Mouse (Mus musculus) heart, adult 2 months (tissue): ENCODE results near the gene Trpv4. TPM values are rescaled to one million over a fixed set of nuclear protein-coding genes. Genes with fewer than 3 reads are reported as not detected.

Experiments
- DNase-seq, 2 experiments: peaks; one replicate each; pipeline ENCODE4 v3.0.0; 2021
- H3K27ac ChIP-seq: fragments of 200-600 bp; 2 replicates; pipeline ENCODE4 v1.8.1; 2022
- H3K27me3 ChIP-seq: fragments of 200-500 bp; 2 replicates; pipeline ENCODE4 v1.6.1; 2012; ENCODE audit warnings: mild to moderate bottlenecking, low read length, inconsistent platforms, mixed read lengths; ENCODE audit not compliant: control insufficient read depth, insufficient read depth
- H3K36me3 ChIP-seq: fragments of 200-500 bp; 2 replicates; pipeline ENCODE4 v1.6.1; 2012; ENCODE audit warnings: low read length, inconsistent platforms; ENCODE audit not compliant: control insufficient read depth, insufficient read depth
- H3K4me1 ChIP-seq: fragments of 200-500 bp; 2 replicates; pipeline ENCODE4 v1.6.1; 2011; ENCODE audit warnings: low read length; ENCODE audit not compliant: control insufficient read depth, insufficient read depth
- H3K4me3 ChIP-seq: fragments of 200-600 bp; 2 replicates; pipeline ENCODE4 v1.8.1; 2022
- H3K79me2 ChIP-seq: fragments of 200-500 bp; replicated peaks from 2 replicates; pipeline ENCODE4 v1.6.1; 2012; ENCODE audit warnings: mild to moderate bottlenecking, inconsistent platforms, low read length, moderate library complexity, mixed read lengths; ENCODE audit not compliant: control insufficient read depth, insufficient read depth
- H3K9ac ChIP-seq: fragments of 200-500 bp; 2 replicates; pipeline ENCODE4 v1.6.1; 2012; ENCODE audit warnings: low read depth, mild to moderate bottlenecking, control low read depth, inconsistent platforms, low read length, mixed read lengths
- CTCF ChIP-seq: fragments of 200-600 bp; IDR thresholded peaks from 2 replicates; pipeline ENCODE4 v1.8.1; 2022; ENCODE audit warnings: antibody characterized with exemption, mild to moderate bottlenecking, moderate library complexity
- EP300 ChIP-seq: fragments of 200-500 bp; IDR thresholded peaks from 2 replicates; pipeline ENCODE4 v1.6.1; 2011; ENCODE audit warnings: low read depth, low read length, control low read depth; ENCODE audit not compliant: insufficient read depth
- POLR2A ChIP-seq: fragments of 200-500 bp; IDR thresholded peaks from 2 replicates; pipeline ENCODE4 v1.6.1; 2011; ENCODE audit warnings: mild to moderate bottlenecking, low read depth, low read length, control low read depth; ENCODE audit not compliant: insufficient read depth
- WGBS: fragments of 180-500 bp; shearing (Covaris S2); methylation state at CpG from one replicate; pipeline ENCODE4 v1.1.7; 2018; 5-methylcytosine and 5-hydroxymethylcytosine counted together
- intact Hi-C: fragments of 180-260 bp; cut with DNase I; formaldehyde crosslinking; loops from one replicate; pipeline ENCODE4 v1.15.1; 2025
- polyA plus RNA-seq: library from polyadenylated mRNA; depleted of rRNA; stranded (reverse); fragments of >200 nt; gene quantifications from 2 replicates; pipeline ENCODE4 v1.2.3, GENCODE M21; 2012
- total RNA-seq, 2 experiments: library from RNA; stranded (reverse); gene quantifications; 2 replicates each; pipeline ENCODE4 v1.2.3; 2021

Trpv4 gene
- total and polyA plus RNA-seq, 3 experiments = 3.6 to 7.5 (median 5.1) TPM

DNA sequence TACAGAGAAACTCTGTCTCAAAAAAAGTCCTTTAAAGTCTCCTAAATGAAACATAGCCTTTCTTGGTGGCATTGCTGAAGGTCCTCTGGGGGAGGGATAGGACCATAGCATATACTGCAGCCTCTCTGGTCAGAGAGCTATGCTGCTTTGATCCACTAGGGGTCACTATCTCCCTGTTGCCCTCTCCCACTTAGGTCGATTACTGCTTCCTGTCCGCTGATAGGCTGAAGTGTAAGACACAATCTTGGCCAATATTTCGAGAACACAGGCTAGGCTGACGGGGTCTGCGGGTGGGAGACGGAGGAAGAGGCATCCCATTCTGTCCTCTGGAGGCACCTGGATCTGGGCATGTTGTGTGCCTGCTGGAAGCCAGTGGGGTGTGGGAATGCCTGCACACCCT is 37.9 kb downstream of the Trpv4 start:
- TF ChIP-seq EP300 = no peak
- TF ChIP-seq CTCF = peak; percentile 74
- Histone ChIP-seq H3K4me3 (no peak overlapping the region), H3K36me3 (no peaks in the 10 kb centered on the region), H3K79me2 (no peaks in the 10 kb centered on the region), H3K27ac (no peak overlapping the region), H3K4me1 (no peaks in the 10 kb centered on the region), H3K27me3 (no peaks in the 10 kb centered on the region), H3K9ac (no peak overlapping the region)
- intact Hi-C loops = loop anchor here (10.0 kb wide), 1 partner anchor 306 kb away; no protein-coding TSS in a partner anchor
- DNase-seq = no peak
- WGBS = 42% methylated on average over 6 of the region's 6 CpGs

DNA sequence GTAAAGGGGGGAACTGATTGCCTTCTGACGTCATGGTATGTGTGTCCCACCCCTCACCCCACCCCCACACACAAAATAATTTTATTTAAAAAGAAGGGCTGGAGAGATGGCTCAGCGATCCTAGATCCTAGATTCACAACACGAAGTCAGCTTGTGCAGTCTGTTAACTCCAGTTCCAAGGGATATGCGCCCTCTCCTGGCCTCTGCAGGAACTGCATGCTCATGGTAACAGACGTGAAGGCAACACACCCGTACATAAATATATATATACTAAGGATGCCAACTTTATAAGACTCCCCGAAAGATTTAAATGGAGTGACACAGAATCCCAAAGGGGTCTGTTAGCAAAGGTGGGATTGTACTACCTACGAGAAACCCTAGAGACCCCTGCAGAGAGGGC is 39.4 kb downstream of the Trpv4 start:
- Histone ChIP-seq H3K27me3 (no peaks in the 10 kb centered on the region), H3K79me2 (no peaks in the 10 kb centered on the region), H3K4me3 (no peak overlapping the region), H3K27ac (no peak overlapping the region), H3K9ac (no peak overlapping the region), H3K4me1 (no peaks in the 10 kb centered on the region), H3K36me3 (no peaks in the 10 kb centered on the region)
- 23% methylated on average over 8 of the region's 8 CpGs for WGBS
- DNase-seq = peak; percentile 57 to 80
- TF ChIP-seq EP300 (0 out of 2 replicates have a peak, but pooled peaks have one; percentile 25), POLR2A (no peak), CTCF (peak; percentile 93)
- intact Hi-C loops = loop anchor here (1.0 kb wide), 1 partner anchor 158 kb away; no protein-coding TSS in a partner anchor

- no peak overlapping the region for H3K27ac ChIP-seq
- intact Hi-C loops = no loop called here
- no peak for DNase-seq
Observed at GRCm38 (mm10) chr5:114617809-114618208, 40.4 kb downstream of the Trpv4 start.

GRCm38 (mm10) chr5:114616336-114617061 is 41.7 kb downstream of the Trpv4 start:
- H3K36me3 ChIP-seq = no peaks in the 10 kb centered on the region
- intact Hi-C loops = no loop called here
- H3K27ac ChIP-seq = no peak overlapping the region
- DNase-seq = no peak
- TF ChIP-seq CTCF (no peak), POLR2A (no peak), EP300 (no peak)
- H3K9ac ChIP-seq = no peak overlapping the region
- WGBS = 79% methylated on average over 11 of the region's 11 CpGs
- H3K4me1 ChIP-seq = no peaks in the 10 kb centered on the region
- no peaks in the 10 kb centered on the region for H3K27me3 ChIP-seq
- no peak overlapping the region for H3K4me3 ChIP-seq
- H3K79me2 ChIP-seq = no peaks in the 10 kb centered on the region

More at GRCm38 (mm10) chr5:114617809-114618208, 40.4 kb downstream of the Trpv4 start:
- Histone ChIP-seq H3K36me3 (no peaks in the 10 kb centered on the region), H3K27me3 (no peaks in the 10 kb centered on the region), H3K9ac (no peak overlapping the region), H3K4me1 (no peaks in the 10 kb centered on the region), H3K79me2 (no peaks in the 10 kb centered on the region), H3K4me3 (no peak overlapping the region)
- TF ChIP-seq EP300 (no peak), POLR2A (no peak), CTCF (no peak)
- 68% methylated on average over 12 of the region's 12 CpGs for WGBS

- no peak overlapping the region for H3K4me3 ChIP-seq
- intact Hi-C loops = no loop called here
- WGBS = 49% methylated on average over 7 of the region's 7 CpGs
Observed at GRCm38 (mm10) chr5:114614863-114615262, 43.4 kb downstream of the Trpv4 start.

GRCm38 (mm10) chr5:114611968-114612608 is 46.1 kb downstream of the Trpv4 start:
- TF ChIP-seq EP300 (no peak), CTCF (peak; percentile 69)
- 65% methylated on average over 25 of the region's 25 CpGs for WGBS

More at GRCm38 (mm10) chr5:114614863-114615262, 43.4 kb downstream of the Trpv4 start:
- Histone ChIP-seq H3K27me3 (no peaks in the 10 kb centered on the region), H3K4me1 (no peaks in the 10 kb centered on the region), H3K79me2 (no peaks in the 10 kb centered on the region), H3K9ac (no peak overlapping the region), H3K36me3 (no peaks in the 10 kb centered on the region), H3K27ac (no peak overlapping the region)
- TF ChIP-seq EP300 = no peak
- TF ChIP-seq POLR2A = no peak
- TF ChIP-seq CTCF = no peak
- DNase-seq = no peak

More at GRCm38 (mm10) chr5:114611968-114612608, 46.1 kb downstream of the Trpv4 start:
- intact Hi-C loops = no loop called here
- no peak overlapping the region for H3K27ac ChIP-seq
- no peak overlapping the region for H3K9ac ChIP-seq
- H3K4me1 ChIP-seq = no peaks in the 10 kb centered on the region
- DNase-seq = peak in 1 of 2 experiments; percentile 53
- H3K4me3 ChIP-seq = no peak overlapping the region
- H3K27me3 ChIP-seq = no peaks in the 10 kb centered on the region
- H3K79me2 ChIP-seq = no peaks in the 10 kb centered on the region
- H3K36me3 ChIP-seq = no peaks in the 10 kb centered on the region
